Mouse (Mus musculus) lung, postnatal 25 days (tissue): ENCODE results near the gene Ttc23.

Experiments used
- DNase-seq: peaks from one replicate; pipeline ENCODE4 v3.0.0; 2022; ENCODE audit warnings: low spot score

The Ttc23 gene

DNA sequence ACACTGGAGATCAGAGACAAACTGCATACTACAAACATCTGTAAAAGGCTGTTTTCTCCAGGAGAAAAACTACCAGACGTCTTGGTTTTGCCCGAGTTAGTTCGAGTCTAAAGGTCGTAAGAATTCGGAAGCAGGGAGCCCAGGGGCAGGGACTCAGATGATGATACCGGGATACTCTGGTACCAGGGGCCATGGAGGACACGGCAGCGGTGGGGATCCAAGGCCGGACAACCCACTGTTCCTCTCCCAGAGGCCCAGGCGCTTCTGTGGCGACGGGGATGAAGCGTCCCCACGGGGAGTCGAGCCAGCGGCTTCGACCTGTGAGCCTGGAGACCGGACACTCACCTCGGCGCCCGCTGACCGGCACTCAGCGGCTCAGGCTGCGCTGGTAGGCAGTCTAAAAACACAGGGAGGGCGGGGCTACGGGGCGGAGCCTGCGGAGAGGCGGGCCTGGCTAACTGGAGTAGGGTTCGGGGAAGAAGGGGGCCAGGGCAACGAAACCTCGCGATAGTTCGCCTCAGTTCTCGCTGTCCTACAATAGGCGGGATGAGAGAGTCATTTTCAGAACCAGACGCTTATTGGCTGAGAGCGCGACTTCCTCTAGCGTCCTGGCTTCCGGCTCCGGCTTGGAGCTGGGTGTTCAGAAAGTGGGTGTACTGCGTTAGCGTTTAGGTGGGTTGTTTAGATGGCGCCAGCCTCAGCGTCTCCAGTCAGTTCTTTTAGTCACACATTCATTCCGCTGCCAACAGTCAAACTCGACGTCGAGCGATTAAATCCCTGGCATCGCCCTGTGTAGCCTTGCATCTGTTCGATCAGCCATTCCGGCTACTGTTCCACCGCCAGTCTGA, 2.2 kb upstream of the Ttc23 start, which contains the start of gene Lrrc28:
Gene Lrrc28 (minus strand): TSS at position 436 of the 848 bp plus-strand sequence.
- DNase-seq: peak; percentile 100

GRCm38 (mm10) chr7:67645681-67646014, 1.6 kb upstream of the Ttc23 start:
- DNase-seq: no peak

DNA sequence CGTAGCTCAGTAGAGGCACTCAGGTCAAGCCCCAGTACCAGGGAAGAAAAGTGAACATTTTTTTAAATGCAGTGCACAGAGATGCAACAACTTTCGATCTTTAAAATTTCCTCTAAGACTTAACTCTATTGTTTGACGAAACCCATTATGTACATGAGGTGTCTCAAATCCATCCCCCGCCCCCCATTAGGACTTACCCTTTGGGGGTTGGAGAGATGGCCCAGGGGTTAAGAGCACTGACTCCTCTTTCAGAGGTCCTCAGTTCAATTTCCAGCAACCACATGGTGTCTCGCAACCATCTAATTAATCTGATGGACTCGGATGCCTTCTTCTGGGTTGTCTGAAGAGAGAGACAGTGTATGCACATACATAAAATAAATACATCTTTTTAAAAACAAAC, 1.1 kb upstream of the Ttc23 start:
- no peak for DNase-seq

GRCm38 (mm10) chr7:67648376-67648775, 1.2 kb downstream of the Ttc23 start:
- no peak for DNase-seq

DNA sequence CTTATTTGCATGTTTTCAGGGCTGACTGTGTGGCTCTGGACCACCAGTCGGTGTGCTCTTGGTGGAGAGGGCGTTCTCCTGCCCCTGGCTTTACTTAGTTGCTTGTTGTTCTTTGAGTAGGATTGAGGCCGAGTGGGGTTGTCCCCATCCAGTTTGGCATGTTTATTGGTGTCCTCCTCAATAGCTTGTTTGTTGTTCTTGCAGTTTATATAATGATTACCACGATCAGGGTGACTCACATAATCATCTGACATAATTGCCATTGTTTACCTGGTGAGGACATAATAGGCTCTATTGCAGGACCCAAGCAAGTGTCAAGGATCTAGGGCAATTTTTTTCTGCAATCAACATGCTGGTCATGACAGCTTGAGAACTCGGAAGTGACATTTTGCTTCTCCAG, 5.0 kb downstream of the Ttc23 start:
- no peak for DNase-seq

- no peak for DNase-seq
These were observed 7.5 kb downstream of the Ttc23 start for GRCm38 (mm10) chr7:67654668-67655067.

DNA sequence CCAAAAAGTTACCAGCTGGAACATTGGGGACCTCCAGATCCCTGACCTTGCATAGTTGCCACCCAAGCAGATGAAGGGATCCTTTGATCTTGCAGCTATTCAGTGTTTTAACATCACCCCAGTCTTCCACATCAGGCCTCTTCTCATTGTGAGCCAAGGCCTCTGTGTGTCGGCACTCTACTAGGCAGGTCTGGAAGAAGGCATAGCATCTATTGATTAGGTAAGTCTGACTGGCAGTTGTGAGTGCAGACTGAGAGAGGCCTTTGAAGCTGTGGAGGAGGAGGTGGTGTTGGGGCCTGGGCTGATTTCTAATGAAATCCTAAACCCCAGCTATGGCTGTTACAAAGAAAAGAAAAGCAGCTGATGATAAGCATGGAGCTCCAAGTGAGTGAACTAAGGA, 8.0 kb downstream of the Ttc23 start:
- no peak for DNase-seq

DNA sequence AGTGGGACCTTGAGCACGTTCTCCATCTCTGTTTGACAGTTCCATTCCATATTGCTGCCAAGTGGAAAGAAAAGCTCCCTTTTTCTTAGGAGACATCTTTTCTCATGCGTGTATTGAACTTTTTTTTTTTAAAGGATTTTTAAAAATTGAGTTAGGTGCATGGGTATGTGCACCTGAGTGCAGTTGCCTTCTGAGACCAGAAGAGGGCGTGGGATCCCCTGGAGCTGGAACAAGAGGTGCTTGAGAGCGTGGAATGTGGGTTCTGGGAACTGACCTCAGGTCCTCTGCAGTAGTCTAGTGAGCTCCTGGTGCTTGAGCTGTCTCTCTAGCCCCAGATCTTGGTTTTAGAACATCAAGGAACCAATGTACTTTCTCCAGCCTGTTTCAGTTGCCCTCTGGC, 10.9 kb downstream of the Ttc23 start:
- DNase-seq: no peak

DNA sequence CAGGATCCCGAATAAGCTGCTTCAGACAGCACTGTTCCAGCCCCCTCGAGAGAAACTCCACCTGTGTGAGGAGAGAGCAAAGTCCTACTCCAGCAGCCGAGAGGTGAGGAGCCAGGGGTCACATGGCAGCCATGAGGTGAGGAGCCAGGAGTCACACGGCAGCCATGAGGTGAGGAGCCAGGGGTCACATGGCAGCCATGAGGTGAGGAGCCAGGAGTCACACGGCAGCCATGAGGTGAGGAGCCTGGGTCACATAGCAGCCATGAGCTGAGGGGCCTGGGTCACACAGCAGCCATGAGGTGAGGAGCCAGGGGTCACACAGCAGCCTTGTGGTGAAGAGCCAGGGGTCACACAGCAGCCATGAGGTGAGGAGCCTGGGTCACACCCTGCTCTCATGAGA, 15.2 kb downstream of the Ttc23 start:
- DNase-seq: no peak

GRCm38 (mm10) chr7:67663981-67664694, 16.9 kb downstream of the Ttc23 start:
- DNase-seq: no peak

- DNase-seq: no peak
These were observed 23.8 kb downstream of the Ttc23 start for GRCm38 (mm10) chr7:67670965-67671364.

- DNase-seq: peak; percentile 94
These were observed 25.4 kb downstream of the Ttc23 start for GRCm38 (mm10) chr7:67672650-67673049.

DNA sequence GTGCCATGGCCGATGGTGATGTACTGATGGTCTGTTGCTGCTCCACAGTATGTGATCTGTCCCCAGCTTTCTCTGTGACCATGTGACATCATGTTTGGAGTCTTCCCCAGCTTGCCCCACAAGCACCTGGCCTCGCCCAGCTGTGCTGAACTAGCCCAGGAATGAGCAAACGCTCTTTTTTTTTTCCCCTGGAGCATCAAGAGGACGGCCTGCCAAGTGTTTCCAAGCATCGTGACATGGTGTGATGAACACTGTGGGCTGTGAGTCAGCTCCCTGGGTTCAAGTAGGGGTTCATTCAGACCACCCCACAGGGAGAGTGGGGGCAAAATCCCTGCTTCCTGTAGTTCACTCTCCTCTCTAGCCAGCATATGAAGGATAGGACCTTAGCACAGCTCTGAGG, 26.4 kb downstream of the Ttc23 start:
- DNase-seq: no peak

DNA sequence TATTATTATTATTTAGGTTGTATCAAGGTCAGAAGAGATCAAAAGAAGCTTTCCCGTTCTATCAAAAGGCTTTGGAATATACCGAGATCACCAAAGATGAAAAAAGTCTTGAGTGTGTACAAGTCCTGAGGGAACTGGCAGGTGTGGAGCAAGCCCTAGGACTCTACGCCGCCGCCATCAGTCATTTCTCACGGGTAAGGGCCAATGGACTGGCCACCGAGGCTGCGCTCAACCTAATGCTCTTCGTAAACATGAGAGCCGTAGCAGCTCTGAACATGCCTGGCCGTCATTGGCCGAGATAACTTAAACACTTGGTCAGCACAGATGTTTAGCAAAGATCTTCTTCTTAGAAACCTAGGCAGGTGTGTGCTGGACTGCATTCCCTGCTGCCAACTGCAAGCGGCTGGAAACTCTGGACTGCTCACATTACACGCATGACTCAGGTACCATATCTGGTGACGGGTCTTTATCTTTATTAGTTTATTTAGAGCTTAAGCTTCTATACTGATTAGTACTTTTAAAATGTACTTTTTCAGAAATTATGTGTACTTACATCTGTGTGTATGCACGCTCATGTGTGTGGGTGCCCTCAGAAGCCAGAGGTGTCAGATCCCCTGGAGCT, 31.8 kb downstream of the Ttc23 start:
- no peak for DNase-seq

DNA sequence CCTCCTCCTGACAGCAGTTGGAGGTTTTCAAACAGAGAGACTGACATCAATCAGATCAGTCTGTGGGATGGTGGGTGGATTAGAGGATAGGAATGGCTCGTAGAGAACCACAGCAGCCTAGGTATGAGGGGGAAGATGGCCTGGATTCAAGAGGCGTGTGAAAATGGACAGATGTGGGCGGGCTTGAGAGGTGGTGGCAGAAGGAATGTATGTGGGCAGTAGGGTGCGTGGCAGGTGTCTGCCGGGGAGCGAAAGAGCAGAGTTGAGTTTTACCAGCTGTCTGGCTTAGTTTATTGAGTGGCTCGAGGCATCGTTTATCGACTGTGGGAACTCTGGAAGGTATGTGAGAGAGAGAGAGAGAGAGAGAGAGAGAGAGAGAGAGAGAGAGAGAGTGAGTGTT, 33.9 kb downstream of the Ttc23 start:
- no peak for DNase-seq

DNA sequence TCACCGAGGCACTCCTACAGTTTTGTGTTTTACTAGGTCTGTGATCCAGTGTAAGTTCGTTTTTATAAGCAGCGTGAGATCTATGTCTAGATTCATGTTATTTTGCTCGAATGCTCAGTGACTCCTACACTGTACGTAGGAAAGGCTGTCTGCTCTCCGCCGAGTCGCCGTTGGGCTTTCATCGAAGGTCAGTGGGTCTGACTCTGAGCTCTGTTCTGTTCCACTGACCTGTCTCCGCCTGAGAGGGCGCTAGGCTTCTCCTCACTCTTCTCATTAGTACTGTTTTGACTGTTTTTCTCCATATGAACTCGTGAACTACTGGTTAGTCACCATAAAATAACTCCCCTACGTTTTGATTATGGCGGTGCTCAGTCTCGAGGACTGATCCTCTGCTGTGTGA, 35.8 kb downstream of the Ttc23 start:
- DNase-seq: no peak

GRCm38 (mm10) chr7:67686545-67686944, 39.3 kb downstream of the Ttc23 start:
- DNase-seq: no peak

GRCm38 (mm10) chr7:67688281-67688680, 41.1 kb downstream of the Ttc23 start:
- peak; percentile 70 for DNase-seq

DNA sequence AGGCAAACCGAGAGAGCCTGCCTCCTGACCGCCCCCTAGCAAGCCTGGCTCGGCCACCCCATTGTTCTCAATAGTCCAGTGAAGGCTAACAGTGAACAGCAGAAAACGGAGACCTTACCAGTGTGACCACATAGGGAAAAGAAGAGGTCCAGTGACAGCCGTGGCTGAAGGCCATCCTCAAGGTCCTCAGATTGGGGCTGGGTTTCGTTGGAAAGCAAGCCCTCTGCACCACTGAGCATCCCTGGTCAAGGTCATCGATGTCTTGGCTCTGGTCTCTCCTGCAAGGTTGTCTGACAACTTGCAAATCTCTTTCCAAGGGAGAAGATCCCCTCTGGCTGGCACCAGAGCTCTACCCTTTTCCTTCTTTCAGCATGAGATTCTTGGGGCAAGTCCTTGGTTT, 42.6 kb downstream of the Ttc23 start:
- DNase-seq: no peak

DNA sequence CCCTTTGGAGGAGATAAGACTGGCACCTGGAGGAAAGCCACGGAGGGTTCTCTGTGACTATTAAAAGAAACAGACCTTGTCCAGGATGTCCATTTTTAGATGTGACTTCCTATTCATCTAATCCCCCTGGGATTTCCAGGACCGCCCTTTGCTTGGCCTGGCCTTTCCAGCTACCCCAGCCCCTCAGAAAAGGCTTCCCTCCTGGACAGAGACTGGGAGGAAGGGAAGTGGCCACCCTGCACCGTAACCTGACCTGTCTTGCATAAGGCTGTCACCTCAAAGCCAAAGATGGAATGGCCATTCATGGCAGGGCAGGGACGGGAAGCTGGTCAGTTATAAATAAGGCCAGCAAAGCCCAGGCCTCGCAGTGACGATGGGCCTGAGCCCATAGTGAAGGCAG, 43.8 kb downstream of the Ttc23 start:
- DNase-seq: no peak

DNA sequence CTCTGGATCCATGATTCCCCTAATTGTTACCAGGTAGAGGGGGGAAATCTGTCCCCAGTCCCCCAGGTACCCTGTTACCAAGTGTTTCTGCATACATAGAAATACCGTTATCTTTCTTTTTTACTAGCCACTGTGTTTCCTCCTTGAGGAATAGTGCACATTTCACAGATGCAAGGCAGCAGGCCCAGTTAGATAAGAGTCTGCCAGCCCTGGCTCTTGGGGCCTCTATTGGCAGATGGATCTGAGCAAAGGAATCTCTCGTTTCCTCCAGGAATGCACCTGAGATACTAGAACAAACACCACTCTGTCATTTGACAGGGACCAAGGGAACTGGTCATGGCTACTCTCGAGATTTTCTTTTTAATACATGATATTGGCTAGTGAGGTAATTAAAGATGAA, 44.9 kb downstream of the Ttc23 start:
- peak; percentile 57 for DNase-seq

DNA sequence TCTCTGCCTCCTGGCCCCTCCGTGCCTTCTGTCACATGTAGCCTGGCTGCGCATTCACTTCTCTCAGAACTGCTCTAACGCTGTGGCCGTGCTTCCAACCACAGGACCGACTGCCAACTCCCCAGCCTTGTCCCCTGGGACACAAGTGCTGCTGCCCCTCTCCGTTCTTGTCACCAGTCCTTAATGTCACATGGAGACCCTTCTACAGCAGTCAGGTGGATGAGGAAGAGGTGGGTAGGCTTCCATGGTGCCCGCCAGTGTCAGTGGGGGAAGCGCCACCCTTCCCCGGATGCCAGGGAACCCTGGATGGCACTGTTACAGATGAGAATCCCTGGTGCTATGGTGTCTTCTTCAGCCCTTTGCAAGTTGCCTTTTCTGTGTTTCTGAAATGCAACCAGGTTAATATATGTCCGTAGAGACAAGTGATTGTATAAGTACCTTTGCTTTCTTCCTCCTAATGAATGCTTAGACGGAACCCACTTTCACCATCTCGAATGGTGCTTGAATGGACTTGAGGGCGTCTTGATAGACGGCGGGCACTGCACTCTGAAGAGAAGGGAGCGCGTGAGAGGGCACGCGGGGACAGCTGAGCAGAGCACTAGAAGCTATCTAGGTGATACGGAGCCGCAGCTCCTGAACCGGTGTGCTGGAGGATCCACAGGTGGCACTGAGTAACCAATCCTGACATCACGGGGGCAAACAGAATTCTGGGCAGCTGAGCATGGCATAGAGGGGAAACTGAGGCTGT, 45.8 kb downstream of the Ttc23 start:
- peak; percentile 57 for DNase-seq
